Mouse (Mus musculus): ENCODE measurements at regions not wholly inside any gene's neighbourhood (a gene's known extent, or its start where the extent isn't known, plus 50 kb on each side); places are given as distances from the start of the nearest gene placed in this dataset.

DNA sequence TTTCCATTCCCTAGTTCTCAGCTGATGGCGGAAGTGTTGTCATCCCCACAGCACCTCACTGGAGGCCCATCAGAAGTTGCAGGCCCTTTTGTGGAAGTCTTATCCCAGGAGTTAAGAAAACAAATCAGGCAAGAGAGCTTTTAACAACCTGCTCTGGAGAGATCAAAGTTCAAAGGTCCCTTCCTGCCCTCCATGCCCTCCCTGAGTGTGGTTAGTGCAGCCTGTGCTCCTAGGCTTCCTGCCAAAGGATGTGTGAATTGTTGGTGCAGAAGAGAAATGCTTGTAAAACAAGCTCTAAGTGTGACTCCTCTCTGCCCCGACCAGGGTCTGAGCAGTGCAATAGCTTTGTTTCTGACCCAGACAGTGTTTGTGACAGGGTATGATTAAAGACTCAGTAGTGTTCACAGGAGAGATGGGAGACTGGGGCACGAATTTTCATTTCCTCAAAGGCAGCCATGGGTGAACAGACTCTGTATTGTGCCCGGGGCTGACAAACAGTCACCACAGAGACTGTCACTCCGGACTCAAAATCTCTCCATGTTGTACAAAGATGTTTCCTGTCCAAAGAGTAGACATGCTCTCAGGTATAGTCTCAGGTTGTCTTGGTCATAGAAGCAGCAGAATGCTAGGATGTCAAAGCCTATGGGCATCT, 237.5 kb upstream of the Tmc3 start:
- Histone ChIP-seq H3K27me3 (ENCODE audit: control insufficient read depth in 1 of 2, insufficient read depth in 2 of 2, low read length in 2 of 2) (no peaks in the 10 kb centered on the region), H3K9me3 (replicated peaks; ENCODE audit: insufficient read depth, low read length) (no peaks in the 10 kb centered on the region), H3K79me2 (ENCODE audit: control insufficient read depth, insufficient read depth, low read length, poor library complexity) (no peaks in the 10 kb centered on the region), H3K27ac (ENCODE audit: control insufficient read depth, low read depth, low read length) (no peak overlapping the region), H3K36me3 (ENCODE audit: control insufficient read depth in 1 of 2, insufficient read depth in 2 of 2, low read length in 2 of 2) (no peaks in the 10 kb centered on the region), H3K4me3 (ENCODE audit: control insufficient read depth in 1 of 2, insufficient read depth in 1 of 2, low read depth in 2 of 2, low read length in 2 of 2) (no peak overlapping the region), H3K4me1 (ENCODE audit: control insufficient read depth in 1 of 2, insufficient read depth in 2 of 2, low read length in 2 of 2) (no peaks in the 10 kb centered on the region), H3K9ac (ENCODE audit: control insufficient read depth, low read depth, low read length, poor library complexity, severe bottlenecking) (no peak overlapping the region)
- no peak for TF ChIP-seq POLR2AphosphoS2 (IDR thresholded peaks at IDR 0.05; ENCODE audit: low read length)
- TF ChIP-seq MAZ (IDR thresholded peaks at IDR 0.05; ENCODE audit: low read depth, low read length) = no peak
- no peak for TF ChIP-seq CHD2 (IDR thresholded peaks at IDR 0.05; ENCODE audit: low read length)
- TF ChIP-seq HCFC1 (IDR thresholded peaks at IDR 0.05; ENCODE audit: low read depth, low read length) = no peak
- no peak for TF ChIP-seq POLR2AphosphoS5 (IDR thresholded peaks at IDR 0.05; ENCODE audit: borderline replicate concordance, low read depth, low read length)
- TF ChIP-seq ETS1 (IDR thresholded peaks at IDR 0.05; ENCODE audit: low read depth, low read length) = no peak
- no peak for TF ChIP-seq MYB (IDR thresholded peaks at IDR 0.05; ENCODE audit: low read depth, low read length)
- TF ChIP-seq CTCF (IDR thresholded peaks at IDR 0.05 in 2 of 3, conservative IDR thresholded peaks at IDR 0.05 in 1 of 3; ENCODE audit: control insufficient read depth in 1 of 3, insufficient read depth in 1 of 3, low read depth in 2 of 3, low read length in 3 of 3, poor library complexity in 1 of 3, severe bottlenecking in 1 of 3) = no peak
- no peak for TF ChIP-seq E2F4 (IDR thresholded peaks at IDR 0.05; ENCODE audit: borderline replicate concordance, low read depth, low read length)
- no peak for TF ChIP-seq BHLHE40 (IDR thresholded peaks at IDR 0.05; ENCODE audit: borderline replicate concordance, low read depth, low read length)
- TF ChIP-seq ZMIZ1 (IDR thresholded peaks at IDR 0.05; ENCODE audit: low read depth, low read length) = no peak
- TF ChIP-seq NELFE (IDR thresholded peaks at IDR 0.05; ENCODE audit: low read depth, low read length) = no peak
- no peak for TF ChIP-seq GATA1 (IDR thresholded peaks at IDR 0.05; ENCODE audit: low read depth, low read length)
- TF ChIP-seq ZNF384 (IDR thresholded peaks at IDR 0.05; ENCODE audit: low read depth, low read length) = no peak
- TF ChIP-seq TBP (IDR thresholded peaks at IDR 0.05; ENCODE audit: low read depth, low read length) = no peak
- no peak for DNase-seq (ENCODE audit: low read depth, low spot score)

DNA sequence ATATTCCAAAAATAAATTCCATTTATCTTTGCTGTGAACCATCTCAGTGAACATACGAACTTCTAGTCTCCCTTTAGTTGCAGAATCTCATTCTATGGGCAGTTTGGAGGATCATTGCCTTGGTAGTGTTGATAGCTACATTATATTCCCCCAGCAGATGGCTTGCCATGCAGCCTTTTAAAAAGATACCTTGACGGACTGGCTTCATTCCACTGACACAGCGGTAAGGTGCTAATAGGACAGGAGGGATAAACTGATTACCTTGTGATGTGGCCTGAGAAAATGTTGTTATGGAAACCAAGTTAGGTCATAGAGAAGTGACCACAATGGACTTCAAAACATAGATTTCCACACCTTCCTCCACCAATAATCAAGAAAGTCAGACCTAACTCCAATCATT, 215.5 kb upstream of the Tmc3 start:
- Histone ChIP-seq H3K9ac (ENCODE audit: control insufficient read depth, low read depth, low read length, poor library complexity, severe bottlenecking) (no peak overlapping the region), H3K9me3 (replicated peaks; ENCODE audit: insufficient read depth, low read length) (no peaks in the 10 kb centered on the region), H3K36me3 (ENCODE audit: control insufficient read depth in 1 of 2, insufficient read depth in 2 of 2, low read length in 2 of 2) (no peaks in the 10 kb centered on the region), H3K79me2 (ENCODE audit: control insufficient read depth, insufficient read depth, low read length, poor library complexity) (no peaks in the 10 kb centered on the region), H3K27me3 (ENCODE audit: control insufficient read depth in 1 of 2, insufficient read depth in 2 of 2, low read length in 2 of 2) (no peaks in the 10 kb centered on the region), H3K4me3 (ENCODE audit: control insufficient read depth in 1 of 2, insufficient read depth in 1 of 2, low read depth in 2 of 2, low read length in 2 of 2) (no peak overlapping the region), H3K27ac (ENCODE audit: control insufficient read depth, low read depth, low read length) (no peak overlapping the region), H3K4me1 (ENCODE audit: control insufficient read depth in 1 of 2, insufficient read depth in 2 of 2, low read length in 2 of 2) (no peaks in the 10 kb centered on the region)
- no peak for DNase-seq (ENCODE audit: low read depth, low spot score)
- TF ChIP-seq ELF1 (IDR thresholded peaks at IDR 0.05; ENCODE audit: low read depth, low read length) (no peak), MYB (IDR thresholded peaks at IDR 0.05; ENCODE audit: low read depth, low read length) (no peak), MYC (IDR thresholded peaks at IDR 0.05; ENCODE audit: low read depth, low read length) (no peak), ZC3H11A (IDR thresholded peaks at IDR 0.05; ENCODE audit: low read depth, low read length) (no peak), CHD2 (IDR thresholded peaks at IDR 0.05; ENCODE audit: low read length) (no peak), CHD1 (IDR thresholded peaks at IDR 0.05; ENCODE audit: low read depth, low read length) (no peak), GATA1 (IDR thresholded peaks at IDR 0.05; ENCODE audit: low read depth, low read length) (no peak), UBTF (IDR thresholded peaks at IDR 0.05; ENCODE audit: borderline replicate concordance, insufficient read depth, low read depth, low read length) (no peak), ZKSCAN1 (IDR thresholded peaks at IDR 0.05; ENCODE audit: low read depth, low read length) (no peak), EP300 (IDR thresholded peaks at IDR 0.05; ENCODE audit: low read depth in 1 of 2, low read length in 2 of 2) (no peak), SIN3A (IDR thresholded peaks at IDR 0.05; ENCODE audit: low read length) (no peak), MXI1 (IDR thresholded peaks at IDR 0.05; ENCODE audit: low read depth, low read length) (no peak), TAL1 (IDR thresholded peaks at IDR 0.05; ENCODE audit: low read length) (no peak)
